Mouse (Mus musculus): ENCODE results near the gene Lrig2.
A peak's percentile ranks its signal among the peaks of the same experiment; 100 is the strongest.

Lrig2 gene

DNA sequence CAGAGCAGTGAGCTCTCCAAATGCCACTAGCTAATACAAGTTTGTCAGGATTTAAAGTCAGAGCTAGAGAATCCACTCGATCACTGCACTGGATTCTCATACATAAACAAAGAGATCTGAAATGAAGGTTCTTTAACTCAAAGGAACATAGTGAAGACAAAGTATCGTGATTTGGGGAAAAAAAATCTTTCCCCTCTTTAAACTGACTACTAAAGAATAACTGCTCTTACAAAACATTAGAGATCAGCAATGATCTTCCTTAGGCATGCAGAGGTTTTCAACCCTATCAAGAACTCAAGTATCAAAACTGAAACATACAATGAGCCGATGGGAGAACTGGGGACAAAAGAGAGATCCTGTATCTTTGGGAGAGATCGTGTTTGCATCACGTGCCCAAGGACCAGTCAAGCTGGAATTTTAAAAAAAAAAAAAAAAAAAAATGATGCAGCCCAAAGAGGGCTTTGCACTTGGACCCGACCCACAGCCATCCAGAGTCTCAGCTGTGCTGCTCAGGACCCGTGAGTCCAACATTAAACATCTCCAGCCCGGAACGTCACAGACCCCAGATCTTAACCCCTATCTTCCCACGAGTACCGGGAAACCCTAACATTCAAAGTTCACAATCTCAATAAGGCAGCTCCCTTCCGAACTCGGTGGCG, 818 bp downstream of the Lrig2 start:
- peak; percentile 51 for DNase-seq (ENCODE audit: low read depth)

DNA sequence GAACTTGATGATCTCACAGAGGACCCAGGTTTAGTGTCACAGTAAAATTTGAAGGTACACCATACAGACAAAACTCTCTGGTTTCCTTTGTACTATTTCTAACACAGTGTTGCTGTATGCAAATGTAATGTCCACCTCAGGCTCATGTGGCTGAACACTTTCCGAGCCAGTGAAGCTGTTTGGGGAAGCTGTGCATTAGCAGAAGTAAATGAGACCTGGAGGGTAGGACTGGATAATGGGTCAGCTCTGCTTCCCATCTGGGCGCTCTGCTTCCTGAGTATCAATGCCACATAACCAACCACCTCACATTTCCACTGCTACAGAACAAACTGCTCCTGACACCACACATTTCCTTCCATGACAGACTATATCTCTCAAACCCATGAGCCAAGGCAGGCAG, 10.1 kb downstream of the Lrig2 start:
- no peak for DNase-seq (ENCODE audit: low read depth)

DNA sequence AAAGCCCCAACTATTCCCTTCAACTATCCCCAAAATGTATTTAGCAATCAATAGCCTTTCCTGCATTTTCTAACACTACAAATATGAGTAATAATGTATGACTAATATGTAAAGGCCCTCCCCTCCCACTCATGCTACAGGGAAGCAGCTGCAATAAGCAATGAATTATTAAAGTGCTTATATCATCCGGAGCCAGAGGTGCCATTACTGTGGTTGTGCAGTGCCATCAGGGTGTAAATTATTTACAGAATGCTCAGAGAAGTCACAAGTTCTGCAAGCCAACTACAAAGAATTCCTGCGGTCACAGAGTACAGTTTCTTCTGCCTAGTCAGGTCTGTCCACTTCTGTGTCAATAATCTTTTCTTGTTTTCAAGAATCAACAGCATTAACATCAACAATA, 10.8 kb downstream of the Lrig2 start:
- DNase-seq (ENCODE audit: low read depth): peak; percentile 66

DNA sequence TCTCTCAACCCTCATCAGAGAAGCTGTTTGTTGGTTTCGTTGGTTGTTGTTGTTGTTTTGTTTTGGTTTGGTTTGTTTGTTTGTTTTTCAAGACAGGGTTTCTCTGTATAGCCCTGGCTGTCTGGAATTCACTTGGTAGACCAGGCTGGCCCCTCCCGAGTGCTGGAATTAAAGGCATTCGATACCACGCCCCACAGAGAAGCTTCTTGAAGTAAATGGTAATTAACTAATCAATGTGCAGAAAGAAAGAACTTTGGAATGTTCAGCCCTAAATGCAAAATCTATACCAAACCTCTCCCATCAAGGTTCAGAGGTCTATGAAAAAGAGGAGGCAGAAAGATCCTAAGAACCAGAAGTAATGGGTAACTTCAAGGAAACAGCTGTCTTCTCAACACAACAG, 15.5 kb downstream of the Lrig2 start:
- no peak for DNase-seq (ENCODE audit: low read depth)

DNA sequence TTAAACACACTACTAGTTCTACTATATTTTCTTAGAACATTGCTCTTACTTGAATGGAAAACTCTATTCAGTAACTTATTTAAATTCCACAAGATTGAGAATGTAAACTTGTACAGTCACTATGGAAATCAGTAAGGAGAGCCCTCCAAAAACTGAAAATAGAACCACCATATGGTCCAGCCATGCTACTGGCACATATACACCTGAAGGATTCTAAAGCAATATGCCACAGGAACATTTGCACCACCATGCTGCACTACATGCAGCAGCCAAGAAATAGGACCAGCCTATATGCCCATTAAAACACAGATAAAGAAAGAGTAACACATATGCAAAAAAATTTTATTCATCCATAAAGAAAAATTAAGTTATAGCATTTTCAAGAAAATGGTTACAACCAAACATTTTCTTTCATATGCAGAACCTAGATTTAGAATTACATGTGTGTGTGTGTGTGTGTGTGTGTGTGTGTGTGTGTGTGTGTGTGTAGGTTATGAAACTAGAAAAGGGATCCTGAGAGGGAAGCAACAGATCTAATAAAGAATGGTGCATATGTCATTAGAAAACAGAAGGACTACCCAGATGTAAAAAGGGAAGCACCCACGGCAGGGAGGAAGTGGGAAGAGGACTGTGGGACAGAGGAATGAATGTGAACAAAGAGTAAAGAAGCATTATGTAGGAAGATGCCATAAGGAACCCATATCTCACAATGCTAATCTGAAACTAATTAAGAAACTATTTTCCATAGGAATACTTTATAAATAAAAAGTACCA, 30.6 kb downstream of the Lrig2 start:
- no peak for DNase-seq (ENCODE audit: low read depth)

DNA sequence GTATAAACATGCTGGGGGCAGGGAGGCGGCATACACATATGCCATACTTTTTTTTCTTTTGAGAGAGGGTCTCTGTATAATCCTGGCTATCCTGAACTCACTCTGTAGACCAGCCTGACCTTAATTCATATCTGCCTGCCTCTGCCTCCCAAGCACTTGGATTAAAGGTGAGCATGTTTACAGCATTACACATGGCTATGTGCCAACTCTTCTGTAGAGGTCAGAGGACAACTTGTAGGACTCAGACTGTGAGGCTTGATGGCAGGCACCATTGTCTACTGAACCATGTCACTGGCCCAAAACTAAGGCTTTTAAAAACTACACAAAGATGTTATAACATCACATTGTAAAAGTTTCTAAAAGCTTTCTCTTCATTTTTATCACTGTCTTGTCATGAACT, 33.7 kb downstream of the Lrig2 start:
- DNase-seq (ENCODE audit: low read depth): no peak

DNA sequence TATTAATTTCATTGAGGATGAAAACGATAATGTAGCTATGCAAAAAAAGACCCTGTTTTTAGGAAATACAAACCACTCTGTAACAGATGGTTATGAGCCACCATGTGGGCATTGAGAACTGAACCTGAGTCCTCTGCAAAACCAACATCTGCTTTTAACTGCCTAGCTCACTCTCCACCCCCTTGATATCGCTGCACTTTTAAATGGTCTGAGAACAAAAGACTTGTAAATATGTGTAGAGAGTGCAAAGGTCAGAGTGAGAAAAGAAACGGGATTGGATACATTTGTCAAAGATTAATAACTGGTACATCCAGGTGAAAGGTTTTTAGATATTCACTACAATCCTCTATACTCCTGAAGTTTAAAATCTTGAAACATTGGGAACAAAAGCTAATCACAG, 42.3 kb downstream of the Lrig2 start:
- no peak for DNase-seq (ENCODE audit: low read depth)

DNA sequence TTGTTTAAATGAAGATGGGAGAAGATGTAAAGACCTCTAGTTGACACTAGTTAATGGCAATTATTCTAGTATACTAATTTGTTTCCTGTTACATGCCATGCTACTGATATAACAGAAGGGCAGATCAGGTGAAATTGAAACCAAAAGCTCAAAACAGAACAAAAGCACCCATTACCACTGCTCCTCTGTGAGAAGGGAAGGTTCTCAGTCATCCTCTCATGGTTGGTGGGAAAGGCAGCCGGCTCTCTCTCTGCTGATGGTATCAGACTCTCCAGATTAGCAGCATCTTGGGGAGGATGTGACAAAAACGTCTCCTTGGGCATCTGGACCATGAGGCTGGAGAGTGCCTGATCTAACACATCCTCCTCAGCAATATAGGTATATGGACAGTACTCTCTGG, 50.5 kb downstream of the Lrig2 start:
- no peak for DNase-seq (ENCODE audit: low read depth)

DNA sequence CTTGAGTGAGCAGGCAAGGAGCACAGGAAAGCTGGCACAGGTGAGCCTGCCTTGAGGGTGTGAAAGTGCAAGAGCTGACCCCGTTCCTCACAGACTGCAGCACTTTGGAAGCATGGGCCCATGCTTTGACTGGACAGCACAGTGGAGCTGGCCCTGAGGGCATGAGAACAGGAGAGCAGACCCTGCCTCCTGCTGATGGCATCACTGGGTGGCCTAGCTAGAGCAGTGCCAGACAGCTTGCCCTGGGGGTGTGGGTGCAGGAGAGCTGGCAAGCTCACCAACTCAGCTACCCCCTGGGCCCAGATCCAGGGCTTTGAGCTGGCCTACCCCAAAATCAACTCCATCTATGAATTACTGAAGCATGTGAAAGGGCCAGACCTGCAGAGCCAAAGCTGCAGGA, 53.1 kb downstream of the Lrig2 start:
- no peak for DNase-seq (ENCODE audit: low read depth)

DNA sequence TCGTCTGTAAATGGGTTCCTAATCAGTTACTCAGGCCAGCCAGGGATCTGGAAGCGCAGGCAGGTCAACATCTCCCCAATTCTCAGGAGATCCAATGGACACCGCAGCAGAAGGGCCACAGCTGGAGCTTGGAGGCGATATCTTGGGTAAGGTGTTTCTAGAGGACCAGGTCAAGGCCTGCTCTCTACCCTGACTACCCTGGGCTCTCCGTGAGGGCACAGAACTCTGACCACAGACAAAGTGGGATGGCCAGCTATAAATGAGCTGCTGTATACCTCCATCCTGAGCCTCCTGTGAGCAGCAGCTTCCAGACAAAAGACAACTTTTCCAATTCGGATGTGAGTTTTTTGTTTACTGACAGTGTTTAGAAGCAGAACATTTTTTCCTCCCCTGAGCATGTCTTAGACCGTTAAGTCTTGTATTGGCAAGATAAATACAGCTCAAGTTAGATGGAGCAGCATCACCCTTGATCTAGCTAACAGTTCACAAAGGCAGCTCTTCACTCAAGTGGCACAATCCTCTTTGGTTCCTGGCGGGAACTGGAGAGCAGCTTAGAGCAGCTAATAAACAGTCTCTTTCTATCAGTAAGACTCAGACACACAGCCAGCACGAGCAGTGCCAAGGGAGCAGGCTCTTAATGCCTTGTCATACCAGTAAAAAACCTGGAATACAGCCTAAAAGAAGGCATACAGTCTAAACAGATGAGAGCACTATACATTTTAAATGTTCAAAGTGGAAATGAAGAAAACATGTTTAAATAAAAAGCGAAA, 56.0 kb downstream of the Lrig2 start:
- DNase-seq (ENCODE audit: low read depth): no peak

DNA sequence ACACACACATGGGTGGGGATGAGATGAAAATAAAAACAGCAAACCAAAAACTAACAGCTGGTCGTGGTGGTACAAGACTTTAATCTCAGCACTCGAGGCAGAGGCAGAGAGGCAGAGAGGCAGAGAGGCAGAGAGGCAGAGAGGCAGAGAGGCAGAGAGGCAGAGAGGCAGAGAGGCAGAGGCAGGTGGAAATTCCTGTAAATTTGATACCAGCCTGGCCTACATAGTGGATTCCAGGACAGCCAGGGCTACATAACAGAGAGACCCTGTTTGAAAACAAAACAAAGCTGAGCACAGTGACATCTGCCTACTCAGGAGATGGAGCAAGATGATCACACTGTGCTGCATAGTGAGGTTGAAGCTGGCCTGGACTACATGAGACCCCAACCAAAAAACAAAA, 64.5 kb downstream of the Lrig2 start:
- DNase-seq (ENCODE audit: low read depth): no peak

DNA sequence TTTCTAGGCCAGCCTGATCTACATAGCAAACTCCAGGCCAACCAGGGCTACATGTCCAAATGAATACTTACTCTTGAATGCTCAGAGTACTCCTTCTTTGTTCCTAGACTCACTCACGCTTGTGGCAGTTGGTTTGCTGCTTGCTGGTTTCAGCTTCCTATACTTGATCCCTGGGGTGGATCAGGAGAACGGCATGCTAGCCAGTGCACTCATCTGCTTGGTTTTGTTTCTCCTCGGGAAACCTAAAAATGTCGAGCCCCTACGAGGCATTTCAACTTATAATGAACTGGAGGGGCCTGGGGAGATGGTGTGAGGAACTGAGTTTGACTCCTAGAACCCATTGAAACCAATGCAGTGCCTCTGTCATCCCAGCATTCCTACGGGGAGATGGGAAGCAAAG, 65.0 kb downstream of the Lrig2 start:
- DNase-seq (ENCODE audit: low read depth): no peak

DNA sequence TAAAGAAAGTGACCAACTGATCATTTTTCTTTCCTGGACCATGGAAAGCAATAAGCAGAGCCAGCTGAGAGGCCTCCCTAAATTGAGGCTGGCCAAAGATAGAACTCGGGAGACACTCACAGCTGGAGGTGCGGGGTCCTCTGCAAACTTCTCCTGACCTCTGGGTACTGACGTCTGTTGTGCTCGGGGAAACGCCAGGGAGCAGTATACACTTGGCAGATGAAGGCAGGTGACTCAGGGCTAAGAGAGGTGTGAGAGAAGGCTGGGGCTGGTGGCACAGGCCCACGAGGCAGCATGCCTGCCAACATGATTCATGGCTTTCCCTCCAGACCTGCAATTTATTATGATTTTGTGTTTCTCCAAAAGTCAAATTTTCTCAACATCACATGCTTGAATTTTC, 66.1 kb downstream of the Lrig2 start:
- DNase-seq (ENCODE audit: low read depth): peak; percentile 93

DNA sequence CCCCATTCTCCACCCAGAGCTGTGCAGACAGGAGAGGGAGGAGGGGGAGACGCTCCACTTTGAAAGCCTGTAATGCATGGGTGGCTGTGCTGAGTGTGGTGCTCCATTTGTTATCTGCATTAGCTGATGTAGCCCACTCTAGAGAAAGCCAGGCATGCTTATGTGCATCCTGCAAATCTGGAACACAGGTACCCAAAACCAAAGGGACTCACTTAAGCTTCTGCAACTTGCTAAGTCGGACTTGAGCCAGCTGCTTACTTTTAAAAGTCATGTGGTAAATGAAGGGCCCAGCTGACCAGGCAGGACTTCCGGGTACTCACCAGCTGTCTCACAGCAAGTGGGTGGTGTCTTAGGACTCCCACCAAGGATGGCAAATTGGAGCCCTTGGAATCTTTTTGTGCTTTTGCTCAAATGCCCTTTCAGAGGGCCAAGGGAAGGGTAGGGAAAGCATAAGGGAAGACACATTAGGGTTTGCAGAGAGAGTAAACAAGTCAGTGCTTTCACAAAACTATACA, 66.7 kb downstream of the Lrig2 start:
- peak; percentile 38 for DNase-seq (ENCODE audit: low read depth)

DNA sequence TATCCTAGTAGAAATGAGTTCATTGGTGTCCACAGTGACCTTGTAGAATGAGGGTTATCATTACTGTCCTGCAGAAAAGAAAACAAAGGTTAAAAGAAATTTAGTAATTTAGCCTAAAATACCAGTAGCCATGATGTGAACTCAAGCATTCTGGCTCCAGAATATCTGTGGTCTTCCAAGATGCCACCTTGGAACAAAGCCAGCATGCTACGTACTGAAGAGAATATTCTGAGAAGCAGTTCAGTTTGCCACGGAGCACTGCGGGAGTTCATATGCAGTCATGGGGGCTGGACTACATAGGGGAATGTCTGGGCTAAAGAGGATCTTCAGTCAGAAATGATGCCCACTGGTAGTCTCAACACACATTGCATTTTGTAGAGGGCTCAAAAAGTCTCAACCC, 67.6 kb downstream of the Lrig2 start:
- DNase-seq (ENCODE audit: low read depth): no peak

DNA sequence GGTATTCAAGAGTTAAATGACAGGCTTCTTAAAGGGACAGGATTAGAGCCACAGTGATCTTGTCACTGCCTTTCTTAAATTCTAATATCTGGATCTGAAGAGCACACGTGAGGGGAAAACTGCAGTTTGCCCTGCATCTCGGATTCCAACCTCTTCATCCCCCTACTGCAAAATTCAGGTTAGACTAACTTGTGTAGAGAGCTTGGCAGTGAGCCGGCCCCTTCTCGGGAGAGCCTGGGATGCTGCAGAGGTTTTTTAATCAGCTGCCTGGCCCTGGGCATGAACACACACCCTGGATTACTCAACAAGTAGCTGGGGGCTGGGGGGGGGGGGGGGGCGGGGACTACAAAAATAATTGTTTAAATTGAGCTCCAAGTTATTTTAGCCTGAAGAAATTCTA, 69.4 kb downstream of the Lrig2 start:
- peak; percentile 70 for DNase-seq (ENCODE audit: low read depth)

DNA sequence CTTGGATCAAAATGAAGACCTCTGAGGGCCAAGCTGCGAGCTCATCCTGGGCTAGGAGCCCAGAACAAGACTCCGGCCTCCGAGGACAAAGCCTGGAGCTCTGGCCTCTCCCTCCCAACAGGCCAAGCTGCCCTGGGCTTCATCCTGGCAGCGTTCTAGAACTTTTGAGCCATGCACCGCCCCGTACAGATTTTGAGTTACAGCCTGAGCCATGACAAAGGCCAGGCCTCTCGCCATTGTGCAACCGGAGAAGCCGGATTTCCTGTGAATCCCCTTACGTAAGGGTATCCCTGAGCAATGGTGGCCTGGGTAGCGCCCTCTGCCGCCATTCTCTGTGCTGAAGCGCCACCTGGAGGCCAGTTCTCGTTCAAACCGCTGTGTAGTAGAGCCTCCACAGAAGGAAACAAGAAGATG, 69.8 kb downstream of the Lrig2 start:
- peak; percentile 97 for DNase-seq (ENCODE audit: low read depth)

DNA sequence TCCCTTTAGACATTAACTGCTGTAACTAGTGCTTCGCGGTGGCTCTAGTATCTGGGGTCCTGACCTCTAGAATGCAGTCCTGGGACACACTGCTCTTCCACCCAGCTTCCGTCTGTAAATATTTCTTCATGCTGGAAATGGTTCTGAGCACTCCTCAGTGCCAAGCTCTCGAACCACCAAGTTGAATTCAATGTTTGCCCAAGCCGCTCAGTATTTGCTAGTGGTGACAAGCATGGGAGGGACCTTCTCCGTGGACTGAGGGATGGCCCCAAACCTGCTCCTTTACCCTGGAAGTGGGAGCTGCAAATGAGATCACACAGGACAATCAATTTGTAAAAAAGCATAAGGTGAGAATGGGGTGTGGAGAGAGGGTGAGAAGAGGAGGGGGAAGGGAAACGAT, 70.3 kb downstream of the Lrig2 start:
- no peak for DNase-seq (ENCODE audit: low read depth)

DNA sequence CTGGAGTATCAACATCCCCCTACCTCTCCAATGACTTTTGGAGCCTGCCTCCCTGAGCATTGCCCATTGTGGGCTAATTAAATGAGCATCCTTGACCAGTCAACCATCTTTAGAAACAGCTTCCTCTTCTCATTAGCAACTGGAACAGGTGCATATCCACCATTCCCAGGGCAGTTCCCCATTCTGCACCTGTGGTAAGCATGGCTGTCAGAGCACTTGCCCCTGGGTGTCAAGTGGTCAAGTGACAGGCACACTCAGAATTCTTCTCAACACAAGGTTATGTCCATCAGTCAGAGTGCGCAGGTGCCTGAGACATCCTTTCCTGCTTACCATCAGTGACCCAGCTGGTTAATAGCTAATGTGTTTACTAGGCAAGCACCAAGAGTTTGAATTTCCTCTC, 72.9 kb downstream of the Lrig2 start:
- DNase-seq (ENCODE audit: low read depth): no peak

DNA sequence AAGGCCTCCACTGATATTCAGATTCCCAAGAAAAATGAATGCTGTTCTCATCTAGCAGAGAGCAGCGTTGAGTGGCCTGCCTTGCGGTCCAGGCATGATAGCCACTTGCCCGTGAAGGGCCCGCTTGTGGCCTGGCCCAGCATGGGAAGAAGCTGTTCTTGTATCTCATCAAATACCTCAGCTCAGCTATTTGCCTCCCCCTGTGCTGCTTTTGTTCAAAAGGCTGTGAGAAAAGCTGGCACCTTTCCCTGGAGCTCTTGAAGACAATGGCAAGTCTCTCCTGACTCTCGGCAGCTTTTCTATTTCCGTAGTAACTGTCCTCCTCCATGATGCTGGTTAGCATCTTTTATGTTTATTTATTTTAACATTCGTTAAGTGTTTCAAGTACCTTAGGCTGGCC, 74.1 kb downstream of the Lrig2 start:
- DNase-seq (ENCODE audit: low read depth): no peak

DNA sequence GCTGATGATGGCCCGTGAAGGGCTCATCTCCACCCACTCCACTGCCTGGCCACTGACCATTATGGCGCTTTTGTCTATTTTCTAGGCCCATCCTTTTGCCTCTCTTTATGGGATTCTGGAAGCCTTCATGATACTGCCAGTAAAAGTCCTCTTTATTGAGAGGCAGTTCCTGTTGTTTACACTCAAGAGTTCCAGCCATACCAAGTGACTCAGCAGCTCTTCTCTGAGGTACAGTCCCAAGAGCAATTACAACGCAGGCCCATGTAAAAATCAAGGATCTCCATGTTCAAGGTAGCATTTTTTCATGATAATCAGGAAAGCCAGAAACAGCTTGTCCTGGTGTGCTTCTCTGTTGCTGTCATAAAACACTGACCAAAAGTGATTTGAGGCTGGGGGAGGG, 75.8 kb downstream of the Lrig2 start:
- peak; percentile 15 for DNase-seq (ENCODE audit: low read depth)

DNA sequence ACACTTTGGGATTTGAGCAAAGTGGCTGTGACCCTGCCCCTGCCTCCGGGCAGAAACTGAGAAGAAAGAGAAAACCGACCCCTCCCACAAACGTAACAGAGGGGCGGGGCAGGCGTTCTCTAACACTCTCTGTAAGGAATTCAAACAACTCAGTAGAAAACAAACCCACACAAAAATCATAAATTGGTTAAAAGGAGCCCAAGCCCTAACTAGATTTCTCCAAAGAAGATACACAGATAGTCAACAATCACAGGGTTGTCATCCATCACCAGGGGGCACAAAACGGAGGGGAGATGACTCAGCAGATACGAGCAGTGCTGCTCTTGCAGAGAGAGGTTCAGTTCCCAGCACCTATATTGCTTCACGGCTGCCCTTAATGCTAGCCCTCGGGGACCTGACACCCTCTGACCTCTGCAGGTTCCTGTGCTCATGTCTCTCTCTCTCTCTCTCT, 77.4 kb downstream of the Lrig2 start:
- DNase-seq (ENCODE audit: low read depth): no peak

DNA sequence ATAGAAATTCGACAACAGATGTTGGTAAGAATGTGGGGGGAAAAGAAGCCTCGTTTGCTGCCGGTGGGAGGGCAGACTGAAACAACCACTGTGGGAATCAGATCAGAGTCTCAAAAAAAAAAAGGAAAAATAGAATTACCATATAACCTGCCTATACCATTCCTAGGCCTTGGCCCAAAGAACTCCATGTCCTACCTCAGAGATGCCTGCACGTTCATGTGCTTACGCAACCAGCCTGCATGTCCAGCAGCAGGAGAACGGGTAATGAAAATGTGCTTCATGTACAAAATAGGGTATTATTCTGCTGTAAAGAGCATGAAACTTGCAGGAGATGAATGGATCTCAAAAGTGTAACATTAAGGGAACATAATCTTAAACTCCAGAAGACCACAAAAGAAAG, 79.1 kb downstream of the Lrig2 start:
- no peak for DNase-seq (ENCODE audit: low read depth)
